Mouse (Mus musculus) liver, adult 2 months (tissue): ENCODE measurements around the gene Ap5z1. TPM values are rescaled to one million over a fixed set of nuclear protein-coding genes. Genes with fewer than 3 reads are reported as not detected.

Source experiments
- DNase-seq: peaks from one replicate; pipeline ENCODE4 v3.0.0-alpha.2; 2011; ENCODE audit warnings: low read depth, low spot score; ENCODE audit errors: extremely low read depth
- H3K27ac ChIP-seq: fragments of 200-500 bp; replicated peaks from 2 replicates; pipeline ENCODE4 v1.5.1; 2012; ENCODE audit warnings: low read depth, mild to moderate bottlenecking, control low read depth, inconsistent platforms, low read length; ENCODE audit not compliant: insufficient read depth
- H3K27me3 ChIP-seq: fragments of 200-500 bp; 2 replicates; pipeline ENCODE4 v1.6.1; 2012; ENCODE audit warnings: mild to moderate bottlenecking, moderate library complexity, low read length, inconsistent platforms; ENCODE audit not compliant: control insufficient read depth, insufficient read depth
- H3K36me3 ChIP-seq: fragments of 200-500 bp; 2 replicates; pipeline ENCODE4 v1.6.1; 2012; ENCODE audit warnings: low read length, inconsistent platforms; ENCODE audit not compliant: control insufficient read depth, insufficient read depth
- H3K4me1 ChIP-seq: fragments of 200-500 bp; 2 replicates; pipeline ENCODE4 v1.6.1; 2011; ENCODE audit warnings: low read length; ENCODE audit not compliant: control insufficient read depth, insufficient read depth
- H3K4me3 ChIP-seq: fragments of 200-500 bp; 2 replicates; pipeline ENCODE4 v1.5.1; 2011; ENCODE audit warnings: low read depth, mild to moderate bottlenecking, control low read depth, low read length, moderate library complexity; ENCODE audit not compliant: insufficient read depth
- H3K79me2 ChIP-seq: fragments of 200-500 bp; 2 replicates; pipeline ENCODE4 v1.6.1; 2012; ENCODE audit warnings: inconsistent platforms, mild to moderate bottlenecking, low read length, moderate library complexity; ENCODE audit not compliant: control insufficient read depth, insufficient read depth
- H3K9ac ChIP-seq: fragments of 200-500 bp; 2 replicates; pipeline ENCODE4 v1.6.1; 2012; ENCODE audit warnings: low read depth, mild to moderate bottlenecking, control low read depth, inconsistent platforms, low read length
- CTCF ChIP-seq: fragments of 200-500 bp; IDR thresholded peaks from 2 replicates; pipeline ENCODE4 v1.5.1; 2011; ENCODE audit warnings: low read depth, low read length, control low read depth
- POLR2A ChIP-seq: fragments of 200-500 bp; IDR thresholded peaks from 2 replicates; pipeline ENCODE4 v1.6.1; 2011; ENCODE audit warnings: low read length, control low read depth; ENCODE audit not compliant: insufficient read depth; ENCODE audit errors: extremely low read depth
- whole genome bisulfite sequencing: fragments of 180-500 bp; shearing (Covaris S2); methylation state at CpG from one replicate; pipeline ENCODE4 v1.1.7; 2018; 5-methylcytosine and 5-hydroxymethylcytosine counted together
- polyA plus RNA-seq: library from polyadenylated mRNA; depleted of rRNA; stranded (reverse); fragments of >200 nt; gene quantifications from 2 replicates; pipeline ENCODE4 v1.2.3, GENCODE M21; 2012; rRNA removed
- total RNA-seq: library from RNA; depleted of rRNA; stranded (reverse); fragments of >200 nt; gene quantifications from 2 replicates; pipeline ENCODE4 v1.2.3, GENCODE M21; 2014; rRNA removed

Ap5z1 gene
- total RNA-seq, result 3.6 and 6.9 TPM in 2 replicates
- 23.3 and 24.9 TPM in 2 replicates for polyA plus RNA-seq

GRCm38 (mm10) chr5:142463461-142464454 is at the start of gene Ap5z1:
Gene Ap5z1 (plus strand): TSS chr5:142463944.
- peak; percentile 70; the same call in 1 of the 2 replicates for TF ChIP-seq POLR2A
- TF ChIP-seq CTCF, result no peak
- peak within 1 kb of the TSS; percentile 82 for H3K4me3 ChIP-seq

DNA sequence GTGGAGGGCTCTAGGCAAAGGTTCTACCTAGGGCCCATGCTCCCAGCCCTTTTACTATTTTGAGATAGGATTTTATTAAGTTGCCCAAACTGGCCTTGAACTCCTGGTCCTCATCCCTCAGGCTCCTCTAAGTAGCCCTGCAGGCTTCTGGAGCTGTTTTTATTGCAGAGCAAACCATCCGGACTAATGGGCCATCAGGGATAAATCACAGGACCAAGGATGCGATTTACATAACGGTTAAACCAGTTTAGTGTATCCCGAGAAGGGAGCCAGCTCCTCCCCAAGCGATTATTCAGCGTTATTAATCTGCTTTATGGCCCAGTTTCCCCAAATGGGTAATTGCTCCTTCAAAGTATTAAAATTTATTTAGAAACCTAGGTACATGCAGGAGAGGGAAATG is 48.3 kb upstream of the Ap5z1 start:
- TF ChIP-seq POLR2A (no peak), CTCF (no peak)
- no peak for DNase-seq
- Histone ChIP-seq H3K4me1 (peaks cover 39% of the 10 kb centered on the region), H3K27ac (no peak overlapping the region), H3K9ac (no peak overlapping the region), H3K27me3 (no peaks in the 10 kb centered on the region), H3K79me2 (peaks cover 36% of the 10 kb centered on the region), H3K4me3 (no peak overlapping the region), H3K36me3 (no peaks in the 10 kb centered on the region)
- WGBS, result 89% methylated on average over 6 of the region's 6 CpGs

More at GRCm38 (mm10) chr5:142463461-142464454, at the start of gene Ap5z1:
- peak; percentile 93 for DNase-seq
- no peaks in the 10 kb centered on the region for H3K79me2 ChIP-seq
- H3K36me3 ChIP-seq, result peaks cover 2% of the 10 kb centered on the region
- H3K9ac ChIP-seq, result peak within 1 kb of the TSS; percentile 88
- H3K27me3 ChIP-seq, result no peaks in the 10 kb centered on the region
- peaks cover 10% of the 10 kb centered on the region for H3K4me1 ChIP-seq
- WGBS, result 1% methylated on average over 60 of the region's 60 CpGs
- H3K27ac ChIP-seq, result peak within 1 kb of the TSS; percentile 64

DNA sequence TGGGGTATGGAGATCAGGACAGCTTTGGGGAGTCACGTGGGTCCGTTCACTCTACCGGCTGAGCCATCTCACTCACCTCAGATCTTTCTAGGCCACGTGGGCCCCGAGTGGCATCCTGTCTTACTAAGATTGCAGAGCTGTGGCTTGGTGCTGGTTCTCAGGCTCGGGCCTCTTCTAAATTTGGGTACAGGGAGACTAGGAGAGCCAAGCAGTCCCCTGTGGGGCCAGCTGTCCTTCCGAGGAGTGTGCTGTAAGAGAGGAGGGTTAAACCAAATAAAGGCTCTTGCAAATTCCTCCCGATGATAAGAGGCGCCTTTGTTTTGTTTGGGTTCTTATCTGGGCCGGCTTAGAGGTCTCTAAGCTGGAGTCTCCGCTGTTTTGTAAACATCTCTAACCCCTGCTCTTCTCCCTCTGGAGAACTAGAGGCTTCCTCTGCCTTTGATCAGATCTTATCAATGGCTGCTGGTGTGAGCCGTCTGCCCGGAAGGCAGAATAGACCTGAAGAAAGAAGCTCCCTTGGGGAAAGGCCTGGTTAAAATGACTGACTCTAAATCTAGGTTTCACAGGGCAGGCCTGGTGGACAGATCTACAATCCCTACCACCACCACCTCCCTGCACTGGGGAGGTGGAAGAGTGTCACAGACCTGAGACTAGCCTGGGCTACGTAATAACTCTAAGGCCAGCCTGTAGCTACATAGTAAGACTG is 47.5 kb upstream of the Ap5z1 start:
- no peak for TF ChIP-seq CTCF
- no peak for TF ChIP-seq POLR2A
- H3K27me3 ChIP-seq, result no peaks in the 10 kb centered on the region
- H3K27ac ChIP-seq, result no peak overlapping the region; the same call in 1 of the 2 replicates
- no peak overlapping the region for H3K4me3 ChIP-seq
- peaks cover 41% of the 10 kb centered on the region for H3K4me1 ChIP-seq
- no peak for DNase-seq
- 38% methylated on average over 14 of the region's 14 CpGs for WGBS
- H3K79me2 ChIP-seq, result peaks cover 34% of the 10 kb centered on the region
- H3K36me3 ChIP-seq, result no peaks in the 10 kb centered on the region
- H3K9ac ChIP-seq, result no peak overlapping the region

GRCm38 (mm10) chr5:142417104-142417503 is 46.6 kb upstream of the Ap5z1 start:
- Histone ChIP-seq H3K4me3 (no peak overlapping the region), H3K27me3 (no peaks in the 10 kb centered on the region), H3K79me2 (peaks cover 35% of the 10 kb centered on the region), H3K27ac (peak overlapping the region; percentile 80), H3K4me1 (peaks cover 42% of the 10 kb centered on the region), H3K36me3 (no peaks in the 10 kb centered on the region), H3K9ac (no peak overlapping the region)
- peak; percentile 57 for DNase-seq
- 31% methylated on average over 3 of the region's 3 CpGs for WGBS
- TF ChIP-seq CTCF (no peak), POLR2A (no peak)

DNA sequence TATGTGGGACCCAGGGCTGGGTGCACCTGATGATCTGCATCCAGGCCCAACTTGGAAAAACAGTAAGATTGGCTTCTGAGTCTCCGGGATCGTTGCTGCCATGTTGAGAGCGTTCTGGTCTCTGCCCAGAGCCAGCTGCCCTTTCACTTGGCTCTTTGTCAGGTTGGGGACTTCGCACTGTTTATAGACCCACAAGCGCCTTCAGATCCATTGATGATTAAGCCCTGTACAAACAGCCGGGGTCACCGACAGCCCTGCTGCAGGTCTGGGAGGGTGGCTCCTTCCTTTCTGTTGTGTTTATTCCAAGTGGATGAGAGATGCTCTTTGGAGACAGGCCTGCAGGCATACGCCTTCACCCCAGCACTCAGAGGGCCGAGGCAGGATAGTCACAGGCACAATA is 45.9 kb upstream of the Ap5z1 start:
- no peaks in the 10 kb centered on the region for H3K36me3 ChIP-seq
- peaks cover 40% of the 10 kb centered on the region for H3K79me2 ChIP-seq
- peaks cover 37% of the 10 kb centered on the region for H3K4me1 ChIP-seq
- H3K9ac ChIP-seq, result no peak overlapping the region
- WGBS, result 29% methylated on average over 9 of the region's 9 CpGs
- TF ChIP-seq POLR2A (no peak), CTCF (no peak)
- peak; percentile 96 for DNase-seq
- no peaks in the 10 kb centered on the region for H3K27me3 ChIP-seq
- peak overlapping the region; percentile 80 for H3K27ac ChIP-seq
- no peak overlapping the region for H3K4me3 ChIP-seq
